Mouse (Mus musculus) Muller cell, postnatal 12 days (primary cell): Measurements from ENCODE around the gene Tent4a.
"Not testable (repeated sequence)": the region's sequence is repeated elsewhere in the genome, so short reads cannot be mapped to it uniquely, and the experiment has no call there.

Experiments used
- DNase-seq: peaks from one replicate; pipeline ENCODE4 v3.0.0-alpha.2; 2015; ENCODE audit errors: inconsistent ontology term

Tent4a gene

DNA sequence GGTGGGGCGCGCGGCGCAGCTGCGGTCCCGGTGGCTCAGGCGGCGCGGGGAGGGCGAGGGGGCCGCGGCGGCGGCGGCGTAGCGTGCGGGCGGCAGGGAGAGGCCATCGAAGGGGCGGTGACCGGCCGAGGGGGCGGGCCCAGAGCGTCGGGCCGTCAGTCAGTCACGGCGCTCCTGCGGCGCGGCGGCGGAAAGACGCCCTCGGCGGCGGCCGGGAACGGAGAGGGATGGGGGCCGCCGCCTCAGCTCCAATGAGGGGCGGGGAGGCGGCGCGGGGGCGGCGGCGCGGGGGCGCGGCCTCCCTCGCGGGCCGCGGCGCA is at the start of gene Tent4a:
Gene Tent4a, minus strand, starts transcription at position 284 of the 320 bp plus-strand sequence.
- DNase-seq = no peak

DNA sequence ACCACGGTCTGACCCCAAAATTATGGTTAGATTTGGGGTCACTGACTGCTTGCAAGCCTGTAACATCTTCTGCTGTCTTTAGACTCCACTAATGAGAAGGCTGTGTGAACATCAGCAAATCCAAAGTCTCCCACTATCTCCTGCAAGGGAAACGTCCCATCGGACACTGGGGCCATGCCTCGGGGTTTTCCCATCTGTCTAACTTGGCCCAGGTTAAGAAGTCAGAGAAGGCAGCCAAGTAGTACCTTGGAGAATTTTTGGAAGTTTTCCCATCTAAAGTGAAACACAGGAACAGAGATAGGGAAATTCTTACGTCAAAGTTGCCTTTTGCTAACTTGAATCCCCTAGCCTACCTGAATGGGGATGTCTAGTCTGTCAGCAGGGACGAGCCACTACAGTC is 49.2 kb upstream of the Tent4a start:
- no peak for DNase-seq

DNA sequence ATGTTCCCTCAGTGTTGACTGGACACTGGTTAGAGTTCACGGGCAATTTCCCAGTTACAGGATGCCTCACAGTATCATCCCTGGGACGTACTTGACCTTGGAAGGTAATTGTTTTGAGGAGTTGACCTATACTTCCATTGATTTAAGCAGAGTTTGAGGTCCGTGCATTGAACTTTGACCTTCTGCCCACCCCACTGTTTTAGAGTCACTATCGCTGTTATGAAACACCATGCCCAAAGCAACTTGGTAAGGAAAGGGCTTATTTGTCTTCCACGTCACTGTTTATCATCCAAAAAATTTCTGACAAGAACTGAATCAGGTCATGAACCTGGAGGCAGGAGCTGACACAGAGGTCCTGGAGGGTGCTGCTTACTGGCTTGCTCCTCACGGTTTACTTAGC is 48.0 kb upstream of the Tent4a start:
- no peak for DNase-seq

DNA sequence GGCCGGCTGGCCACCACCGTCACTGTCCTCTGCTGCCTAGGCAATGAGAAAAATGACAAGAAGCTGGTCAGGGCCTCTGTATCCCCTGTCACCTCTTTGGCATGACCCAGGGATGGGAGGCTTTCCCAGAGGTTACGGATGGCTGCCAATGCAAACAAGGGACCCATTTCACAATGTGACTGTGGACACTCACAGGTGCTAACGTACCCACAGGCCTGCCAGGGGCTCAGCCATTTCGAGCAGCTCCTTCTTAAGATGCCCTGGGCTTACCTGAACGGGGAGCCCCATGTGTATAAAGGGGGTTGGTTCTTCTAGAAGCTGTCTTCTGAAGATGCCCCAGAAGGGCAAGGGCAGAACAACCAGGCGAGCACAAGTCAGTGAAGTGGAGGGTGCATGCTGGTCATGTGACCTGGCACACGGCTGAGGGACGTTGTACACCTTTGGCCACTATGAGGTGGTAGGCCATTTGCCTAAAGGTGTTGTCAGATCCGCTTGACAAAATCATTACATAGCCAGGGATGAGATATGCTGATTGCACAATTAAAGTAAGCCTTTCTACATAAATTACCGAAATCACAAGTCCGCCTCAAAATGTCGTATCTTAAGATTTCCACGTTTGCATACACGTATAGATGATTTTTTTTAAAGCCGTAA is 42.9 kb upstream of the Tent4a start:
- no peak for DNase-seq

DNA sequence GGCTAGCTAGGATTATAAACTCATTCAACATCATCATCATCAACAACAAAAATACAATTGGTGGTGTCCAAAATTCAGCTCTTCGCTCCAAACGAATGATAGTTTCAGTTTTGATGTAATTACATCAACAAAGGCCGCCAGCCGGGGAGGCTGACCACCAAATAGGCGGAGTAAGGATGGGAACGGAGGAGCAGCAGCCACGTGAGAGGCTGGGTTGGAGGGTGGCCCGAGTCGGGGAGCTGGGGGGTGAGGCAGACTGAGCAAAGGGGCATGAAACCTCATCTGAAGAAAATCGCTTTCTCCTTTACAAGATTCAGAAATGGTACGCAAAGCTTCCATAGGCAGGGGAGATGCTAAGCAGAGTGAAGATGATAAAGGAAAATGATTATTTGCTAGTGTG is 42.3 kb upstream of the Tent4a start:
- DNase-seq = no peak

DNA sequence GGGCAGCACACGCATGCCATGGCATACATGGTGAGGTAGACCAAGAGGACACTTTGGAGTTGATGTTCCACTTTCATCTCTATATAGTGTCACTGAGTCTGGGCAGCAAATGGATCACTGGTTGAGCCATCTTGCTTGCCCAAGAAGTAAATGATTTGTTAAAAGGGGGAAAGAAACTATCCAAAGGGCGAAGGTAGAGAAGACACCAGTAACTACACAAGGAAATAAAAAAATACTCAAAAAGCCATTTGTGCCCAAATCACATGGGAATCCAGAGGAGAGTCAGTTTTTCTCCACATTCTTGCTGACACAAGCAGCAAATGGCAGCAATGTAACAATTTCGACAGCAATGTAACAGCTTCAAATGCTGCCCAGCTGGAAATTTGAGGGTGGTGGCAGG is 38.2 kb upstream of the Tent4a start:
- no peak for DNase-seq

DNA sequence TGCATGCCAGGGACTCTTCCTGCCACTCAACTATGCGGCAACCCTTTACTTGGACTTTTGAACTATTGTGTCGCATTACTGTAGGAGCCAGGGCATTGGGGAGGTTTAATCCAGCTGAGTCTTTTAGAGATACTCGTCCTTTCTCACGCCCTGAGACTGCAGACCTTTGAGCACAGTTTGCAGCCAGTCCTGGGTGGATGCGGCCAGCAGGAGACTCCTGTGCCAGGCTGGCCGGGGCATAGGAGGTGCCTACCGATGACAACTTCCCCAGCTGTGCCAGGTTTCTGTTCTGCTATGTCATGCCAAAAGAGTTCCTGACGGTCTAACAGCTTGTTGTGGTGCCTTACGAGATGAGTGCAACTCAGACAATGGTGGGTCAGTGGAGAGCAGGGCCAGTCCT is 34.8 kb upstream of the Tent4a start:
- no peak for DNase-seq

DNA sequence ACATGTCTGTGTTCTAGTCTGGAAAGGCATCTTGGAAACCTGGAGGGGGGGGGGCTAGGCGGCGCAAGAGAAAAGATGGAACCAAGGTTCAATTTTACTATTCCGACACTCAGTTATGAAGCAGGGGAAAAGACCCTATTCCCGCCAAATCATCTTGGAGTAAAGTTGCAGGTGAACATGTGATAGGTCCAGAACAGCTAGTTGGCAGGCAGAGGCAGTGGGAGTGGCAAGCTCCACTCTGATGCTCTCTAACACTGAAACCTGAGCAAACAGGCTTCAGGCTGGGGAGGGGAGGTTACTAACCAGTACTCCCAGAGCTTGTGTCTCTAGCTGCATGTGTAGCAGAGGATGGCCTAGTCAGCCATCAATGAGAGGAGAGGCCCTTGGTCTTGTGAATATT is 31.0 kb upstream of the Tent4a start:
- DNase-seq = not testable (repeated sequence)

DNA sequence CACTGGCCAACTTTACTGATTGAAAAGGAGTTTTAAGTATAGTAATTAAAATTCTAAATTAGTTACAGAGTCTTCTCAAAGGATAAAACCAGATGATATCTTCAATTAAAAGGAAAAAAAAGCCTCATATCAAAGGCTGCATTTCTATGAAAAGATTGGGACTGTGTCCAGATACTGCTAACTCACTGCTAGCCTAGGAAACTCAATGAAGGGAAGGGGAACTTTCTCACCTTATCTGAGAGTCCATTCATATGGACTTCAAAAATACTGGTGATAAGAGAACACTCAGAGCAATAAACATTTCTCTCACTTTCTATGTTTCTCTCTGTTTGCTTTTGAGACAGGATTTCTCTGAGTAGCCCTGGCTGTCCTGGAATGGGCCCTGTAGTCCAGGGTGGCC is 30.2 kb upstream of the Tent4a start:
- DNase-seq = no peak

DNA sequence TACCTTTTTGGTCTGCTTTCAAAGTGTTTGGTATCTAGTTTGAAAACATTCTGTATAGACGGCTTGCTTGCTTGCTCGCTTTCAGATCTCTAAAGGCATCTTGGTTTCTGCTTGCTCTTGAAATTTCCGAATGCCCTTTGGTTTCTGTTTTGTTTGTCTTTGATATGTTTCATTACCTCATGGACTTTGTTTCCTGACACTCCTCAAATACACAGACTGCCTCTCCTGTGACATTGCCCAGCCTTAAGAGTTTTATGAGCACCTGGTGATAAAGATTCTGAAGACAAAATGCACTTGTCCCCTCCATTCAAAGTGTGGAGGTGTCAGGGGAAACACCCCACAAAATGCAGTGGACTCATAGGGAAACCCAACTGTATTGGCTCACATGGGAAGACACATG is 29.5 kb upstream of the Tent4a start:
- DNase-seq = no peak

DNA sequence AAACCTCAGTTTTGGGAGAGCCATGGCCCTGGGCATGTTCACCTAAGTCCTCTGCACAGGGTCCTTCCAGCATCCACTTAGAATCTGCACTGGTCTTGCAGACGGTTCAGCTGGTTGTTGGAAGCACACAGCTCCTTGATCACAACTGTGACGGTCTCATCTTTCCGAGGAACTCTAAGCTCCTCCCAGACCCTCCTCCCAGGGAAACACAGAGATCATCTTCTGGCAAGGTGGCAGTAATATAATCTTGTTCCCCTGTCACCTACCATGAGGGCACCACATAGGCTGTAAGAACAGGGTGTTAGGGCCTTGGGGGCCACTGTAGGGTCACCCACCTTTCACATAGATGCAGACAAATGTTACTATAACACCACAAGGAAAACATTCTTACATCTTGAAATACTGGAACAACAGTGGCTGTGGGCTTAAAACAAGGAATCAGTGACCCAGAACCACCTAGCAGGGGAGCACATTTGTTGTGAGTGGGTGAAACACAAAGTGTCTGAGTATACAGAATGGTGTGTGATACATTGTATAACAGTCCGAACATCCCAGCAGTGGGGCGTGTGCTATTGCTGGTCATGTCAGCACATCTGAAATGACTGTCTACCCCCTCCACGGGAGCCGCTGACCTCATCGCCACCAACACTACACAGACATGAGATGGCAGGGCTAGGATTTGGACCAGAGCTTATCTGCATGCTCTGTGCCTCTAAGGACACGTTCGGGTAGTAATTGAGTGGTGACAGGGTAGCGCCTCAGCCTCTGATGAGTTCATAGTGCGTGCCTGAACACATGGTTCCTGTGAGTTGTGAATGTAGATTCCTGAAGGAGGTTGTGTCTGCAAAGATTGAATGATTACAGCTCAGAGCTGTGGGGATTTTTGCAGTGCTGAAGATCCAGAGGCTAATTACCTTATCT is 28.5 kb upstream of the Tent4a start:
- DNase-seq = no peak

DNA sequence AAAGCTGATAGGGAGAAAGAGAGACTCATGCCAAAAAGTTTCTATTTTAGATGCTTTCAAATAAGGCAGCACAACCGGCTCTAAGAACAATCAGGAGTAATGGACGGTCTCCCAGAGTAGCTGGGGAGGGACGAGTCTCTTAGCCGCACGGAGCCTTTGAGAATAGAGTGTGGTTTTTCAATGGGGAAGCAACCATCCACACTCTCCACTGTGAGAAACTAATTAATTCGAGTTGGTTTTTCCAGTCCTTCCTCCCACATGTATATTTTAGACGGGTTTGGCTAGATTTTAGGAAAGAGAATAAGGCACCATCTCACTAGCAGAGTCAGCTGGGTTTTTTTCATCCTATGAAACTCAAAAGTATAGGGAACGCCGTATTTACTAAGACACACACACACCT is 27.6 kb upstream of the Tent4a start:
- DNase-seq = no peak

DNA sequence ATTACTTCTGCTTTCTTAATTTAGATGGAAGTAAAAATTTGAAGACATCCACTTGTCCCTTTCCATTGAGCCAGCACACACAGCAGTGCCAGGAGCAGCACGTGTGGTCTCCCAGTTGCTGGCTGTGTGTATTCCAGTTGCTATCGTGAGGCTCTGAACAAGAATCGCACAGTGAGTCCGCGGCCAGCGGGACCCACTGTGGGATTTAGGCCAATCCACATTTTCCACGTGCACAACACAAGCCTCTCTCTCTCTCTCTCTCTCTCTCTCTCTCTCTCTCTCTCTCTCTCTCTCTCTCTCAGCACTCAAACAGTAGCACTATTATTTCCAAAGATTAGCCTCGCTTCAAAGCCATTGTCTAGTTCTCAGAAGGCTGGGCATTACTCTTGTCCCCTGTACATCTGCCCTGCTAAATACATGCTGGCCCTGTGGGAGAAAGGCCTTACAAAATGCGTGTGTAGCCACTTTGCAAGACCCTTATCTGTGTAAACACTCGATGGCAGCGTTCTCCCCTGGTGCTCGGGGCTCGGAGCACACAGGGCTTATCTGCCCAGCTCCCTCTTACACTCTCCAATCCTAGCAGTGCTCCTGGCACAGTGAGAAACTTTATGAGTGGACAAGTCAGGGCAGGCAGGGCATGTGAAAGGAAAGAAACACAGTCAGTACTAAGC is 25.0 kb upstream of the Tent4a start:
- peak; percentile 84 for DNase-seq

DNA sequence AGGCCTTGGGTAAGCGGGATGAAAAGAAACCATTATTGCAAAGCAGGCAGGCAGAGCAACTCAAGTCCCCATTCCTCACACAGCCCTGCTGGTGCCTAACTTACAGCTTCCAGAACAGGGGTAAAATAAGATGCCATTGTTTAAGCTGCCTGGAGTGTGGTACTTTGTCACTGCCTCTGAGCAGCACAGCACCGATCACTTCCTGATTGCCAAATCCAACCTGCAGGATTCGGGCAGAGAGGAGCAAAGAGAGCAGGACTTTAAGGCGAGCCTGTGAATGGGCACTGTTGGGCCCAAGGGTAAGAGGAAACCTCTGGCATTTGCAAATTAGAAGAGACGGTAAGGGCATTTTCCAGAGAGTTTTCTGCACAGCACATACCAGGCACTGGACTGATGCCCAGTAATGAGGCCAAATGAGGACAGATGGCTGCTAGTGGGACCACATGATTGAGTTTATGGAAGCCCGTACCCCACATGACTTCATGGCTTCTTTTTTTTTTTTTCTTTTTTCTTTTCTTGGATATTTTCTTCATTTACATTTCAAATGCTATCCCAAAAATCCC is 23.8 kb upstream of the Tent4a start:
- DNase-seq = peak; percentile 74

DNA sequence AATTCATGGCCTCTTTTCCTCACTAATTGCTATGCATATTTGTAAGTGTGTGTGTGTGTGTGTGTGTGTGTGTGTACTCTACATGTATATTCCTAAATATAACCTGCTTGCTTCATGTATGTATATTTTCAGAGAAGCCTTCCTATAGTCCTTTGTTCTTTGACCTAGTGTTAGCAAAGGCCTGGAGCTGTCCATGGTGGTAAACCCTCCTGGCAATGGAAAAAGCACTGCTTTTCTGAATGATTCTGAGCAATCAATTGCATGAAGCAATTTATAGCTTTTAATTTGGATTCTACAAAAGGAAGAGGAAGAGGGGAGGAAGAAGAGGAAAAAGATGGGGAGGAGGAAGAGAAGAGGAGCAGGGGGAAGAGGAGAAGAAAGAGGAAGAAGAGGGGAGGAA is 22.3 kb upstream of the Tent4a start:
- no peak for DNase-seq

DNA sequence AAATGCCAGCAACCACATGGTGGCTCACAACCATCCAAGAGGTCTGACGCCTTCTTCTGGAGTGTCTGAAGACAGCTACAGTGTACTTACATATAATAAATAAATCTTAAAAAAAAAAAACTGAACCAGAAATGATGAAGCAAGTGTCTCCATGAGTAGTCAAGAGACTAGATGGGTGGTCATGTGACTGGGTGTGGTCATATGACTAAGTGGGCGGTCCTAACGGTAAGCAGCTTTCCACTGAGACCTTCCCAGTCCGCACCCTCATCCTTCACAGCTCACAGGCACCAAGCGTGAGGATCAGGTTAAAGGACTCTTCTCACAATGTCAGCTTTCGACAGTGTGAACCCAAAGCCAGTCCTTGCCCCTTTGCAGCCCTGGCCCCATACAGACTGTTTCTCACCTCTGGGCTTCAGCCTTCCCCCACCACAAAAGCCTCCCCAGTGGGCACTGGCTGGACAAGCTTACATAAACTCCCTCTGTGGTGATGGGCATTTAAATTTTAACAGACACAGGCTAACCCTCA is 21.6 kb upstream of the Tent4a start:
- no peak for DNase-seq

DNA sequence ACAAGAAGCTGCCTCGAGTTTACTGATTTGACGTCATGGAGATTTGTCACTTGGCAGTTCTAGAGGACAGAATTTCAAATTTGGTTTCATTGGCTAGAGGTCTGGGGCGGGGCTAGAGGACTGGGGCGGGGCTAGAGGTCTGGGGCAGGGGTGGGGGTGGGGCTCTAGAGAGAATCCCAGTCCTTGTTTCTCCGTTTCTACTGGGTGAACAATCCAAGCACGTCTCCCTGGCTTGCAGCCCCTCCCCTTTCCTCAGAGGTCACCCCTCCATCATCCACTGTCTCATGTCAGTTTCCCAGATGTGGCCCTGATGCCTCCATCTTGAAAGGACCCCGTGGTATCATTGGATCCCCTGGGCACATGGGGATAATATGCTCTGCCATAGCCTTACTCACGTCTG is 20.6 kb upstream of the Tent4a start:
- no peak for DNase-seq

DNA sequence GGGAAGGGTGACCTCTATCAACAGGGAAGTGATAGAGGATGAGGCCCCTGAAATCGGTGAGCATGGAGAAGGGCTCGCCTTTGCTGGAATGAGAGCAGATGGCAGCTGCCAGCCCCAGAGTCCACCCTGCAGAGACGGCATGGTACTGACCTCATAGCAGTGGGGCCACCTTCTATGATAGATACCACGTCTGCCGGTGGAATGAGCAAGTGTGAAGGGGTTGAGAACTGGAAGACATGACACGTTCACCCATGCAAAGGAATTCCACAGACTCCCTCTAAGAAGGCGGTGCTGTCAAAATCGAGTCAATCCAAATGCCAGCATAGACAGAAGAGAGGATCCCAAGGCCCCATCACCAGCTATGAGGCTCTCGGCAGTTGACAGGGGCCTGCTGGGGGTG is 19.8 kb upstream of the Tent4a start:
- DNase-seq = no peak

DNA sequence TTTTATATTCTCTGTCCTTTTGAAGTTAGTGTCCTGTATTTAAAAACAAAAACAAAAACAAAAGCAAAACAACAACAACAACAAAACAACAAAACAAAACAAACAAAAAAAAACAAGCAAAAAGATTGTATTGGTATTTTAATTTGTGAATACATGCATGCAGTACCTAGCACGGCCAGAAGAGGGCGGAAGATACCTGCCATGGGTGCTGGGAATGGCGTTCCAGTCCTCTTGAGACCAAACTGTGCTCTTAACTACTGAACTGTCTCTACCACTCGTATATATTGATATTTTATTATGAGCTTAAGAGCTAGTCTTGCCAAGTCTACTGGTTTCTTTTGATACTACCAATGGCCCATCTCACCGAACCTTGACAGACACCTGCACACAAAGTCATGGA is 18.6 kb upstream of the Tent4a start:
- no peak for DNase-seq

DNA sequence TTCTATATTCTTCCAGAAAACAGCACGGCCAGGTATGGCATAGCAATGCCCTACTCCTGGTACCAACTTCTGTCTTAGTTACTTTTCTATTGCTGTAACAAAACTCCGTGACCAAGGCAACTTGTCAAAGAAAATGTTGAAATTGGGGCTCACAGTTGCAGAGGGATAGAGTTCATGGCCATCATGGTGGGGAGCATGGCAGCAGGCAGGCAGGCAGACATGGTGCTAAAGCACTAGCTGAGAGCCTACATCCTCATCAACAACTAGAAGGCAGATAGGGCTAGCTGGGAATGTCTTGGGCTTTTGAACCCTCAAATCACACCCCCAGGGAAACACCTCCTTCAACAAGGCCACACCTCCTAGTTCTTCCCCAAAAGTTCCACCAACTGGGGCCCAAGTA is 16.4 kb upstream of the Tent4a start:
- DNase-seq = no peak

DNA sequence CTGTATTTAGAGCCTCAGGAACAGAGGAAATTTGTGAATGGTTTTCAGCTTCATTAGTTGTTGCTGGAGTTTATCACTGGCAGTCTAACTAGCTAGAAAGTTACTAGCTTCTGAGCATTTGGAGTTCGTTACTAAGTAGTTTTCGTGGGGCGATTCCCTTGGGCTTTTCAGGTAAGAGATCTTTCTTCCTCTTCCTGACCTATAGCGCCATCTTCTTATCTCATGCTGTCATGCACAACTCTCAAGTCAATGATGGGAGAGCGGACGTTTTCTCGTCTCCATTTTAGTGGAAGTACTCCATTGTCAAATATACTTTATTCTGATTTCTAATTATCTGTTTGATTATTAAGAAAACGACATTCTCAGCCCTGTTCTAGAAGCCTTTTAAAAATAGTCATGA is 15.6 kb upstream of the Tent4a start:
- DNase-seq = no peak

DNA sequence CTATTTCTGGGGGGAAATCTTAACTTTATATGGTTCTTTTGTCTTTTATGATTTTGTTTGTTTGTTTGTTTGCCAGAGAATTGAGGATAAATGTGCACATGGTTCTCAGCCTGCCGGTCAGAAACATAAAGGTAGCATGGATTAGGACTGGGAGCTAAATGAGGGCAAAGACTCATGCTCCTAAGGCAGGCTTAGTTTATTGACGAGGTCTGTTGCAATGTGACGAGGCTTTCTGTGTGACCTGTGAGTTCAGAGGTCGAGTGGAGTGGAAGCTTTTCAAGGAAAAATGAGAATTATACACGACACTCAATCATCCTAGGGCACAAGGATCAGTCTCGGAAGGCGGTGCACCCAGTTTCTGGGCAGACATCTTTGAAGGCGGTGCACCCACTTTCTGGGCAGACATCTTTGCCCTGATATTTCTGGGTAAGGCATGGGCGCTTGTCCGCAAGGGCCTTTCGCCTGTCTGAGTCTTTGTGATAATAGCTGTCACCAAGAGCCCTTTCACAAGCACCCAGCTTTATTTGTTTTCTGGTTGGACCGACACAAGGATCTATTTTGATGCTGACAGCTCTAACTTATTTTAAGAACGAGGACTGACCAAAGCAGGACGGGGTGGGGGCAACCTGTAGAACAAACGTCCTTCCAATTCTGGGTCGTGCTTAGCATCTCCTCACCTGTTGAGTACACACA is 13.2 kb upstream of the Tent4a start:
- DNase-seq = no peak
